Mouse (Mus musculus): Measurements from ENCODE around the gene Nkapd1. TPM values are rescaled to one million over a fixed set of nuclear protein-coding genes. Genes with fewer than 3 reads are reported as not detected.

The Nkapd1 gene
- polyA plus RNA-seq, 1 experiment = 6.1 TPM

DNA sequence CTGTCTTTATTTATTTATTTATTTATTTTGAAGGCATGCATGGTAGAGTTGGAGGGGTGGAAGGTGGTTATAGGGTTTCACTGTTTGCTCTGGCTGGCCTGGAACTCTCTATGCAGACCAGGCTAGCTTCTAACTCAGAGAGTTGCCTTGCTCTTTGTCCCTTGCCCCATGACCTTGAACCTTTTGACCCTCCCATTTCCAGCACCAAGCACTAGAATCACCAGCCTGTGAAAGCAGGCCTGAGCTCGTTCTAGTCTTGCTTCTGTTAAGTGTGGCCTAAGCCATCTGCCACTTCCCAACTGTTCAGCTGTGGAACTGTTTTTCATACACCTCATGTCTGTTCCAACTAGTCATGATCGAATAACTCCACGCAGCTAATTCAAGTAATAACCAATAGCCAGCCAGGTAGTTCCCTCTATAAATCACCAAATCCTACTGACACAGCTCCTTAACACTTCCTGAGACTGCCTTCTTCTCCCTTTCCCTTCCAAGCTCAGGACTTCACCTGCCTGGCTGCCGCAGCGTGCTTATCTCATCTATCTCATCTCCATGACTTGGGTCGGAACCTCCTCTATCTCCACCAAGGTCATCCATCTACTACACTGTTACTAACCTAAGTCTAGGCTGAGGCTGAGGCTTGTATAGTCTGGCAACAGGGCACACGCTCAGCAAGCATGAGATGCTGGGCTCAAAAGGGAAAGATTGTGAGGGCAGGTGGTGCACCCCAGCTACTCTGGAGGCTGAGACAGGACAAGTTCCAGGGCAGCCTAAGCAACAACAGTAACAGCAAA is 15.0 kb downstream of the Nkapd1 start:
- DNase-seq (ENCODE audit: low read depth) = no peak

DNA sequence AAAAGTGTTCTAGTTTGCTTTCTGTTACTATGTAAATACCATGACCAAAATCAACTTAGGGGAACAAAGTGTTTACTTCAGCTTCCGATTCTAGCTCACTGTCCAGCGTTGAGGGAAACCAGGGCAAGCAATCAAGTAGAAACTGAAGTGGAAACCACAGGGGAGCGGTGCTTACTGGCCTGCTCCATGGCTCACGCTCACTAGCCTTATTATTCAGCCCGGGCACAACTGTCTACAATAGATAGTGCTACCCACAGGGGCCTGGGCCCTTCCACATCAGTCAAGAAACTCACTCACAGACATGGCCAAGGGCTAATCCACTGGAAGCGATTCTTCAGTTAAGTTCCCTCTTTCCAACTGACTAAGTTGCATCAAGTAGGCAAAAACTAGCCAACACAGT is 15.7 kb downstream of the Nkapd1 start:
- DNase-seq (ENCODE audit: low read depth) = no peak

DNA sequence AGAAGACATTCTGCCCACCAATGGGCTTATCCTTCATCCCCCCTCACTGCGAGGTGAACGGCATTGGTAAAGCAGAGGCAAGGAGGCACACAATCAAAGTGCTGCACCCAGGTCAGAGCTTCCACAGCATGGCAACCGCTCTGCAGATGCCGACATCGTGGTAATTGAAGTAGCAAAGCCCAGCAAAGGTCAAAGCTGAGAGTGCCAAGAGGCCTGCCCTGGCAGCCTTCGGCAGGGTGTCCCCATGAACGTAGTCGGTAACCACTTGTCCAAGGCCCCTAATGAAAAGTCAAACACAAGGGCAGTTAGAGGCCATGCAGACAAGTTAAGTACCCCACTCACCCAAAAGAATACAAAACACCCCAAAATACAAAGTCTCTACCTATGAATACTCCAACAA is 20.3 kb downstream of the Nkapd1 start:
- no peak for DNase-seq (ENCODE audit: low read depth)

DNA sequence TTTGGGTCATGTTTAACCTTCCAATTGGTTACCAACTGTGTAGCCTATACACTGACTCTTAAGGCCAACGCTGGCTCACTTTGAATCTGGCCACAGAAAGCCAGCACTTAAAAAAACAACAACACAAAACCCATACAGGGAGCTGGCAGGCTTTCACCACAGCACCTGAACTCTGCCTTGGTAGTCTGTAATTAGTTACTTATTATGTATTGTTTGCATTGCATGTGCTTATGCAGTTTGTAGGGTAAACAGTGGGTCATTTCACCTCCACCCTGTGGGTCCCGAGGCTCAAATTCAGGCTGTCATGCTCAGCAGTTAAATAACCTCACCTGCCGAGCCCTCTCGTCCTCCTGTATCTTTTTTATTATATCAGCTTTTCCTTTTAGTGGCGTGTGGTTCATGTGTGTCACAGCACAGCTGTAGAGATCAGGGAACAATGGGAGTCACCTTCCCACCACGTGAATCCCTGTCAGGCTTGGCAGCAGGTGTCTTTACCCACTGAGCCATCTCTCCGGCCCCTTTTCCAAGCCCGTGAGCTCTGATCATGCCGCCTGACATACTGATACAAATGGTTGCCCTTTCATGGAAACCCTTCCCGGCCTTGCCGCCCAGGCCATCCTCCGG is 22.4 kb downstream of the Nkapd1 start:
- DNase-seq (ENCODE audit: low read depth) = no peak

DNA sequence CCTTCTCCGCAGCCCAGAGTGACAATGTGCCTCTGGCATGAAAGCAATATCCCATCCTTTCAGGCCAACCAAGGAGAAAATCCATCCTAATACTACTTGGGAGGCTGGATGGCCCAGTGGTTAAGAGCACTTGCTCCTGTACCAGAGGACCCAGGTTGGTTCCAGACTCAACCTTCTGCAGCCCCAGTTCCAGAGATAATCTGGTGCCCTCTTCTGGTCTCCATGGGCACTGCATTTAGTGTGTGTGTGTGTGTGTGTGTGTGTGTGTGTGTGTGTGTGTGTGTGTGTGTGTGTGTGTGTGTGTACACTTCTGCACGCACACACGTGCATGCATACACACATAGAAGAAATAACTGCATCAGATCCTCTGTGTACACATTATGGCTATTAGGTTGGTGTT is 23.7 kb downstream of the Nkapd1 start:
- no peak for DNase-seq (ENCODE audit: low read depth)

DNA sequence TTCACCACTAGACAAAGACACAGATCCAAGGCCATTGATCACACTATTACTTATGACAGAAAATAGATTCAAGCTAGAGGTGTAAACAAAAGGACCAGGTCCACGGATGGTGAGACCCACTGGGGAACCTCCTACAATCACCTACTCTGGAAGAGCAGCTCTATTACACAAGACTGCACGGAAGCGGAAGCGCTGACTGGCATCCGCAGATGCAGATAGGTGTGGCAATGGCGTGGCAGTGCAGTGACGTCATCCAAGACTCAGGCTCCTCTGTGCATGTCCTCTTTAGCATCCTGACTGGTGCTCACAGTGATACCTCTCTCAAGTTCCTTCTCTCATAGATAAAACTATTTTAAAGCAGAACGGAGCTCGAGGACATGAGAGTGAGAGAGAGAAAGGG is 24.3 kb downstream of the Nkapd1 start:
- no peak for DNase-seq (ENCODE audit: low read depth)

DNA sequence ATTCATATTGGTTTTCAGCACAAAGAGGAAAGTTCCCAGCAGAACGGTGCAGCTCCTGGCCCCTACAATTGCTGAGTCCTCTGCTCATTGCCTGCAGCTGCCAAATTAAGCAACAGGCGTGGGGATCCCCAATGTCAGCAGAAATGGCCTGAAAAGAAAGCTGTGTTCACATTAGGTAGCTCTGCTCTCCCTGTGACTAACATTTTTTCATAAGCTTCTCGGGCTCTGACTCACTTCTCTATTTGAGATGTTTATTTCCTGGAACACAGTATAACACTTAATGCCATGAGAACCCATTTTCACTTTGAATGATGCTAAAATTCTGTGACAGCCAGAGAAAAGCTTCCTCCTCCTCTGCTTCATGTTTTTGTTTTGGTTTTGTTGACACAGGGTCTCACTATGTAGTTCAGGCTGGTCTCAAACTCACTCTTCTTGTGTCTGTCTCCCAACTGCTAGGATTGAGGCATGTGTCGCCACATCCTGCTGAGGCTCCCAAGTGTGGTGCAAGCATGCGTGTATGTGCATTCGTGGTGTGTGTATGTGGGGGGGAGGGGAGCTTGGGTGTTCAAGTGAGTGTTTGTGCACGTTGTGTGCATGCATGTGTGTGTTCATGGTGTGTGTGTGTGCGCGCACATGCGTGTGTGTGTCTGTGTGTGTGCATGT is 26.3 kb downstream of the Nkapd1 start:
- no peak for DNase-seq (ENCODE audit: low read depth)

DNA sequence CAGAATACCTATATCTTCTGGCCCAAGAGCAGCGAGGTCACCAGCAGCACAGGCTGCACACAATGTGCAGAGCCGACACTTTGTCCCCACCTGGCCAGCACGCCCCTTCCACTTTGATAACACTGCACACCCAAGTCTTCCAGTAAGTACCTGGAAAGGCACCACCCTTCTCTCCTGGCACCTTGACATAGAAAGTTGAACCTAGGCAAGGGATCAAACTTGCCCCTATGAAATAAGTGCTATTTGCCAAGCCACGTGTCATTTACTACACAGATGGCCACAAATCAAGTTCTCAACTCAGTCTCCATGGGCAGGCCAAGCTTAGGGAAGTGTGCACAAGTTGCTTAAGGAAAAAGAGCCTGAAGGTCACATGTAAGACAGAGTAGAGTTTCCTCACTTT is 30.3 kb downstream of the Nkapd1 start:
- DNase-seq (ENCODE audit: low read depth) = no peak

DNA sequence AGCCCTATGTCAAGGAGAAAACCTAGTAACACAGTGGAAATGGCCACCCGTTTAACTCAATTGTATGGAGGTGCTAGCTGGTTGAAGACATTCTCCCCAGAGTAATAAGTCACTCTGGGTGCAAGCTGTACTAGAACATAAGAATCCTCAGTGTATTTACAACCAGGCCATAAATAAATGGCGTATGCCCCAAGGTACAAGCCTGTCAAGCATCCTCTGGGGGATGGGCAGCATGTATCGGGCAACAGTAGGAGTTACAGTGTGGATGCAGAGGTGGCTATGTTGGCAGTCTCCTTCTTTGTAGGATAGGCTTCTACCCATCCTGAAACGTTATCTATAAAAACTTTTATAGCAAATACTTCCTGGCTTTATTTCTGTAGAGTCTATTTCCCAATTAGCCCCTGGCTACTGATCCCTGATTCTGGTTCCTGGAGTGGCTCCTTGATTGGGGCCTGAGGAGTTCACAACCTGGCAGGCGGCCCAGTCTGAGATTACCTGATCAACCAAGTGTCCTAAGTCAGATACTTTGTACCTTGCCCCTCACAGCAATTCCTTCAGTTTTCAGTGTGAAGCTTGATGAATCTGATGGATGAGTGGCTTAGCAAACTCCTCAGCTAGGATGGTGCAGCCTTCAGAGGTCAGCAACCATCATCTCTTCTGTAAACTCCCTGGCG is 32.0 kb downstream of the Nkapd1 start:
- no peak for DNase-seq (ENCODE audit: low read depth)

DNA sequence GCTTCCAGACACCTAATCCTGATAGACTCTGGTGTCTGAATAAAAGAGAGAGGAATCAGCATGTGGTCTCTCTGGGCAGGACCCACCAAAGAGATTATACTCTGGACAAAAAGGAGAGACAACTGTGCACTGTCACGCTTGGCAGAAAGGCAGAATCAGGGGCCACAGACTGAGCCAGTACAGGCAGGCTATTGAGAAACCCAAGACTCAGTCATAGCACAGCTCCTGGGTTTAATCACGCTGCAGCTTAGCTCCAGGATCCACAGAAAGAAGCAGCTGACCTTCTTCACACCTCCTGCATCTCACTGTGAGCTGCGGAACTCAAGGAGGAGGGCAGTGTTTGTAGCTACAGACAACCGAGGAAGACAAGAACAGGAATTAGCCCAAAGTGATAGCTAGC is 36.9 kb downstream of the Nkapd1 start:
- no peak for DNase-seq (ENCODE audit: low read depth)

DNA sequence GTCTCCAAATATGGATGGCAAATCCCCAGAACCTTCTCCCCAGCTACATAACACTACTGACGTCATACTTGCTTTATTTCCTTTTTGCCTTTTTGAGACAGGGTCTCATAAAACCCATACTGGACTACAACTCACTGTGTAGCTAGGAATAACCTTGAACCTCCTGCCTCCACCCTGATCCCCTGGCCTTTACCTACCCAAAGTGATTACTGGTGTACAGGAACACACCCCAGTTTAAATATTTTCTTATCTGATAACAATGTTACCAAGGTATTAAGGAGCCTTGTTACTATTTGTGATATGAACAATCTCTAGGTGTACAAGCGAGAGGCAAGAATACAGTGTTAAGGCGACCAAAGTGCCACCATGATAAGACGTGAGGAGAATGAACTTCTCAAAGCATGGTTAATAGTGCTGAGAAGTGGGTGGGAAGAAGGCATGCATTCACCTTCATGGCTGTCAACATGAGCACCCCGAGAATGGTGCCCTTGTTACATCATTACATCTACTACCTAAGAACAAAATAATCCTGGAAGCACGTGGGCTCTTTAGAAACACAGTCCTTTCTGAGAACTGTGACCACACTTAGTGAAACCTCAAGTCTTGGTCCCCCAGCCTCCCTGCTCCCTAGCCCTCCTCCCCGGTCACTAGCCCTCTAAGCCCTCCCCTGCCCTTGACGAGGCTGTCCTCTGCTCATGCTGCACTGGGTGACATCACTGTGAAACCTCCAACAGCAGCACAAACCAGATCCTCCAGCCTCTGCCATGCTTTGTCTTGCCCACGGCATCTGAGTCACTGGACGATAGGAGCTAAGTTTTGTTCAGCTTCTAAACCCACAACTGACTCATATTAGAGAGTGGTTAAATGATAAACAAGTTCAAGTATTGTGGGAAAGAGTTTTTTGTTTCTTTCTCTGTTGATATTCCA is 47.4 kb downstream of the Nkapd1 start:
- DNase-seq (ENCODE audit: low read depth) = no peak

DNA sequence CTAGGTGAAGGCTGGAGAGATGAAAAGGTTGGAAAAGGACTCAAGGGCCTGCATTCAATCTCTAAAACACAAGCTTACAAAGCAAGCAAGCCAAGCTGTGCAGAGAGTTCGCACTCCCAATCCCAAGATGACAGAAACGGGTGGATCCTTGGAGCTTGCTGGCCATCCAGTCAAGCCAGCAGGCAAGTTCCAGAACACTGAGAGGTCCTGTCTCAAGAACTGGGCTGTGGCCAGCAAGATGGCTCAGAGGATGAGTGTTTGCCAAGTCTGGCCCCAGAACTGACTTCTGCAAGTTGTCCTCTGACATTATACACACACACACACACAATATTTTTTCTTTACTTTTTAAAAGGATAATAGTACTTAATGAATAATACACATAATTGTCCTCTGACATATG is 49.4 kb downstream of the Nkapd1 start:
- no peak for DNase-seq (ENCODE audit: low read depth)

DNA sequence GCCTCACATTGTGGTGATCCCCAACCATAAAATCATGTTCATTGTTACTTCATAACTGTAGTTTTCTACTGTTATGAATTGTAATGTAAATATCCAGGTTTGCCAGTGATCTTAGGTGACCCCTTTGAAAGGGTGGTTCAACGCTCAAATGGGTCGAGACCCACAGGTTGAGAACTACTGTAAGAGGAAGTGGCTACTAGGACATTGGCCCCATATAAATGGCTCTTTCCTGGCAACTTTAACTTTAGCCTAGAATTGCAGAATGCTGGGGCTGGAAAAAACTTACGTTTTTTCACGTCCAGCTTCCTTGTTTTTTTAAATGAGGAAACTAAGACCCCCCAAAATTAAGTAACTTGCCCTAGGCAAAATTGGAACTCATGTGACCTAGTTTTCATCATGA is 49.9 kb downstream of the Nkapd1 start:
- DNase-seq (ENCODE audit: low read depth) = no peak

DNA sequence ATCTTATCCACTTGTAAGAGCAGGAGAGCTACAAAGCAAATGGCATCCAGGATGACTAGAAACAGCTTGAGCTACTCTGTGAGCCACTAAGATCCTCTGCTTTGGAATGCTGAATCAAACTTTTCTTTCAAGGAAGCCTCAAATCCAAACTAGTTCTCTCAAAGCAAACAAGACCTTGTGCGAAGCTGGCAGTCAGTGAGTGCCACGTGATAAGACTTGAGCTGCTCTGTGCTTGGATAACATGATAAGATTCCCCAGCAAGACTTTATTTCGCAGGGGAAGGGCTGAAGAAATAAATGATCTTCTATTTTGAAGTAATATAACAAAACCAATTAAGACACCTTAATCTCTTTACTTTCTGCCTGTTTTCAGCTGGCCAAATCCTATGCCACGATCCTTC is 51.3 kb downstream of the Nkapd1 start:
- no peak for DNase-seq (ENCODE audit: low read depth)

DNA sequence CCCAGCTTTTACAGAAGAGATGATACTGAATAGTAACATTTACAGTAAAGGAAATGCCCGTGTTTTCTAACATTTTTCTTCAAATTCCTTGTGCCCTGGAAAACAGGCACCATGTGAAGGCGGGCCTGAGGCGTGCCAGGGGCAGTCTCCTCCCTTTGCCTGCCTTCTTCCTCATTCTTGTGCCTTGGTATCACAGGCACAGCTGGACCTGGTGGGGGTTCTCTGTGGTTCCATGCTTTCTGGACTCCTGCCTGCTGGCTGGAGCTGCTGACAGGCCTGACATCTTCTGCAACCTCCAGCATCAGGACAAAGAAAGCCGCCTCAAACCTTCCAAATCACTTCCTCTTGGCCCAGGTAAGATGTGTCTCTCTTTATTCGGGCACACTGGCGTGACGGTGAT is 52.1 kb downstream of the Nkapd1 start:
- no peak for DNase-seq (ENCODE audit: low read depth)

DNA sequence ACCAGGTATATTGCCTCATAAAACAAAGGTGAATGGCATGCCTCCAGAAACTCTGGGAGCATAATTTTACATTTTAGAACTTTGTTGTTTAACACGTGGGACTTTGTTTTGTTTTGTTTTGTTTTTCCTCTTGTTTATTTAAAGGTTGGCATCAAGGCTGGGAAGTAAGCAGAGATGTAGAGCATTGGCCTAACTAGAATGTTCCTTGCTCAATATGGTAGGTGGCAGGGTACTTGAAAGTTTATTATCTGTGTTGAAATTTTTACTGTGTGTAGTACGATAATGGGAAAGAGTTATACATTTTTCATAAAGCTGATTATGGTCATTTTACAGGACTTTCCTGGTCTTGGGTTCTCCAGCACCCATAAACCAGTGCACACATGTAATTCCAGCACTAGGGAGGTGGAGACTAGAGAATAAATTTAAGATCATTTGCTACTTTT is 55.3 kb downstream of the Nkapd1 start:
- no peak for DNase-seq (ENCODE audit: low read depth)

DNA sequence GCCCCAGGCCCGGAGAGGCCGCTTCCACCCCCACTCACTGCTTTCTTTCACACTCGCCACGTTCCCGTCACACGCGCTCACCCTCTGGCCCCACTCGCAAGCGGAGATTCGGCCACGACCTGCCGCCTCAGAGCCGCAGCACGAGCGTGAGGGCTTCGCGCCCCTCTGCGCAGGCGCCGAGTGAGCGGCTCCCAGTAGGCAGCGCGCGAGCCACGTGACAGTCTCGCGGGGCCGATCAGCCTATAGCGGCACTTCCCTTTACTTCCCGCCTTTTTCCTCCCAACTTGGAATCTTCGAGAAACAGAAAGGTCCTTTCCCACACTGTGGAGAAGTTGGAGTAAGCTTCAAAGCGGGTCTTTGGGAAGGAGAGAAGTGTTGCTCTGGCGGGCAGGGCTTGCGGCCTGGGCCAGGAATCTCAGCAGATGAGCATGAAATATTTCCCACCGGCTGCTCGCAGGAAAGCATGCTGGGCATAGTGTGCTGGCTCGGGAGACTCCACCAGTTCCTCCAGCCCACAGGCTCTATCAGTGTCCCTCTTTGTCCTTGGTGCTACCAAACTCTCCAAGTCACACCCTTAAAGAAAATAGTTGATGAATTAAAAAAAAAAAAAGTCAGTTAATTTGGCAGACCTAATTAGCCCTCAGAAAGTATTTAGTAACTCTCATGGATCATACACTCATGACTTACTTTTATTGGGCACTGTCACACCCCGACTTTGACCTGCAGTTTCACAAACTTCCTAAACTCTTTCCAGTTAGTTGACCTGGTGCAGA is 55.9 kb downstream of the Nkapd1 start, which contains the start of gene Tex12:
Gene Tex12 (minus strand): TSS at position 181 of the 773 bp plus-strand sequence.
- no peak for DNase-seq (ENCODE audit: low read depth)

Measured in gonadal fat pad, adult 2 months (tissue).